Mouse (Mus musculus) heart, adult 9 months (tissue): ENCODE results near the gene Chil6.

Source experiments
- DNase-seq, 2 experiments: peaks; one replicate each; pipeline ENCODE4 v3.0.0; 2022; ENCODE audit warnings: low spot score in 2 of 2

Gene Chil6

DNA sequence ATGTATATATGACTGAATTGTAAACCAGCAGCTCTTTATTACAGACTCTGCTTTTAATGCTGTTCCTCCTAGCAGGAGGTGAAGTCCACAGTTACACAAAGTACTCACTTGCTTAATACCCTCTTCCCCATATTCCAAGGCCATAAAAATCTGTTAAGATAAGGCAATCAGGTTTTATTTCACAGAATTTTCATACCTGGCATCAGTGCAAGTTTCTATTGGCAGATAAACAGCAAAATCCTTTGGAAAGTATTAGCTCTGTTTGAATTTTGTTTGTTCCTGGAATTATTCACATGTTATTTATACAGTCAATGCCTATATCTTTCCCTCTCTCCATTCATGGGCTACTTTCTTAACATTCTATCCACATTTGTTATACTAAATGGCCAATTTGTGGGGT, at the start of gene Chil6:
Gene Chil6, minus strand, starts transcription at position 101 of the 400 bp plus-strand sequence.
- DNase-seq, result no peak

DNA sequence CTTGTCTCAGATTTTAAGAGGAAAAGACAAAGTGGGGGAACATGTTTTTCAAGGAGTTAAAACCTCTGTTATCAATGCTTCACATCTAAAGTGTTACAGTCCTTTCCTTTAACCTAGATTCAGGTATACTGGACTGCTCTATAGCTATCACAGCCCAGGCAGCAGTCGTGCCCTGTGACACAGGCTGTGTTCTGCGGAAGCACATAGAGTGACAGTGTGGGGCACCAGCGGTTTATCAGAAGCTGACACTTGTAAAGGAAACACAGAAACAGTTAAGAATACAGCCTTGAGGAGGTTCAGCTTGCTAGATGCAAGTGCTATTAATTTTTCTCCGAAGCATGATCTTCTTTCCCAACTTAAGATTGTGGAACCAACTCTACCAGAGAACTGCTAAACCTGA, 46.6 kb upstream of the Chil6 start:
- no peak for DNase-seq

DNA sequence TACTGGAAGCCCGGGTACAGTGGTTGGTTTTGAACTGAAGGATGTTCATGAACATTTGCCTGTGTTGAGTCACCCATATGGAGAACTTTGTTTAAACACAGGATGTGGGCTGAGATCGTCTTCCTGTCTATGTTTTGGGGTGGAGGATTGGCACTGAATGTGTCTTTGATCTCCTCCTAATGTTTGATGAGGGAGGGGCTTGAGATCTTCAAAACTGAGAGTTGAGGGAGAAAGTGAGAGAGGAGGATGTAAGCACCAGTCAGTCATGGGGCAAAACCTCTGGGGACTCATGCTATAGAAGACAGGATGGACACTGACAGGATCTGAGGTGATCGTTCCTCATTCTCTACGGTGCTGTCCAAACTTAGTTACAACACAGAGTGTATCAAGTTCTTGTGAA, 43.6 kb upstream of the Chil6 start:
- DNase-seq, result no peak

DNA sequence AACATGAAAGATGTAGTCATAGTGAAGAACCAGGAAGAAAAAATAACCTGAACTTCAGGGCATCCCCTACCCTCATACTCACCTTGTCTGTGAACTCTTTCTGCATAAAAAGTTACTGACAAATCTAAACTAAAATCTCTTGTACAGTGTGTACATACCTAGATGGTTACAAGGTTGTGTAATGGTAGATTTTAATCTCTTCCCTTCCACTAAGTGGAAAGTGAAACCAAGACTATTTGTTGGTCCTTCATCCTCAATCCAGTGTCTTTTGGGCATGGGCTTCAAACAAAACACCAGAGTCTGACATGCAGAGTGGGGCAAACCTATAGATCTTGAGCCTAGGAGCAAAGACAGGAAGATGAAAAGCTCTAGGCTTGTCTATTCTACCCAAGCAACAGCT, 43.0 kb upstream of the Chil6 start:
- DNase-seq, result no peak

DNA sequence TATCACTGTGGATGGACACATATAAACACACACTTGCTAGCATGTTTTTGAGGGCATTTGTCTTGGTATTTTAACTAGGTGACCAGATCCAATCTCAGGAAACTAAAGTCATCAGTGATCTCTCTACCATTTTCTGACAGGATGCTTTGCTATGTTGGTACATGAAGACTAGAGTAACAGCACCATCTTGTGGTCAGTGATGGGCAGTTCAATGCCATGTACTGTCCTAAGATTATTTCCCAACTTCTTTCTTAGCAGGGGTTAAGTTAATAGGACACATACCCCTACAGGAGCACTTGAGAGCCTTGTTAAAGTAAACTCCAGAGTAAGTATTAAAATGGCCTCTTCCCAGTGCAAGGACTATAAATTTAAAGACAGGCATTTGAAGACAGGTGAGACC, 42.6 kb upstream of the Chil6 start:
- DNase-seq, result peak in 1 of 2 experiments; percentile 3
